Mouse (Mus musculus): Measurements from ENCODE around the gene Olfr495. TPM values are rescaled to one million over a fixed set of nuclear protein-coding genes. Genes with fewer than 3 reads are reported as not detected.

The Olfr495 gene
- polyA plus RNA-seq (2011; ENCODE audit: insufficient read length, low read depth, missing spikeins) = not detected in 2 replicates

- Histone ChIP-seq H3K27ac (ENCODE audit: insufficient read depth, low read length) (no peak within 1 kb of the TSS), H3K4me1 (ENCODE audit: control insufficient read depth, insufficient read depth, low read length) (no peaks in the 10 kb centered on the region), H3K4me3 (ENCODE audit: insufficient read depth, low read length) (no peak within 1 kb of the TSS)
- TF ChIP-seq POLR2A (IDR thresholded peaks at IDR 0.05; ENCODE audit: low read depth, low read length) (no peak), CTCF (IDR thresholded peaks at IDR 0.05; ENCODE audit: borderline replicate concordance, insufficient read depth, low read length) (no peak)
Observed at GRCm38 (mm10) chr7:108392867-108393266, at the start of gene Olfr495. Gene Olfr495, plus strand, starts transcription at chr7:108393167.

GRCm38 (mm10) chr7:108346879-108347278 lies 46.1 kb upstream of the Olfr495 start, which contains the start of gene Olfr493:
Gene Olfr493, minus strand, starts transcription at chr7:108346979.
- TF ChIP-seq POLR2A (IDR thresholded peaks at IDR 0.05; ENCODE audit: low read depth, low read length) = no peak
- no peak for TF ChIP-seq CTCF (IDR thresholded peaks at IDR 0.05; ENCODE audit: borderline replicate concordance, insufficient read depth, low read length)
- no peak within 1 kb of the TSS for H3K27ac ChIP-seq (ENCODE audit: insufficient read depth, low read length)
- H3K4me3 ChIP-seq (ENCODE audit: insufficient read depth, low read length) = no peak within 1 kb of the TSS
- no peaks in the 10 kb centered on the region for H3K4me1 ChIP-seq (ENCODE audit: control insufficient read depth, insufficient read depth, low read length)

DNA sequence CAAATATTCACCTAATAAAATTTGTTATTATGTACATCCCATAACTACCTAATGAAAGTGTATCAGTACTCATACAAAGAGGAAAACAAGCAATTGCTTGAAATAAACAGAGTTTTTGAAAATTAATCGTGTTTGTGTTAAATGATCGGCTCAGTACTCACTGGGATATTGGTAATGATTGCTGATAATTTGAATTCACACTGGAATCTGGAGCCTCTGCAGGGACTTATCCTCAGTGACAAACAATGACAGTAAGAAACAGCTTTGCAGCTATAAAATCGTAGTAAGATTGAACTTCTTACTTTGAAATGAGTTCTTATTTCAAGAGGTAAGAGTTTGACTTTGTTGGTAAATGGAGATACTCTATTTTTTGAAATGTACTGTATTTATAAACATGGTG lies 27.9 kb upstream of the Olfr495 start, which contains the start of gene Olfr494:
Gene Olfr494 (plus strand): TSS at position 301 of the 400 bp plus-strand sequence.
- Histone ChIP-seq H3K27ac (ENCODE audit: insufficient read depth, low read length) (no peak within 1 kb of the TSS), H3K4me1 (ENCODE audit: control insufficient read depth, insufficient read depth, low read length) (no peaks in the 10 kb centered on the region), H3K4me3 (ENCODE audit: insufficient read depth, low read length) (no peak within 1 kb of the TSS)
- TF ChIP-seq POLR2A (IDR thresholded peaks at IDR 0.05; ENCODE audit: low read depth, low read length) = no peak
- TF ChIP-seq CTCF (IDR thresholded peaks at IDR 0.05; ENCODE audit: borderline replicate concordance, insufficient read depth, low read length) = no peak

- no peaks in the 10 kb centered on the region for H3K4me1 ChIP-seq (ENCODE audit: control insufficient read depth, insufficient read depth, low read length)
- no peak for TF ChIP-seq POLR2A (IDR thresholded peaks at IDR 0.05; ENCODE audit: low read depth, low read length)
- H3K4me3 ChIP-seq (ENCODE audit: insufficient read depth, low read length) = no peak within 1 kb of the TSS
- no peak within 1 kb of the TSS for H3K27ac ChIP-seq (ENCODE audit: insufficient read depth, low read length)
Observed at GRCm38 (mm10) chr7:108420121-108420520, 27.2 kb downstream of the Olfr495 start, which contains the start of gene Olfr497. Gene Olfr497, plus strand, starts transcription at chr7:108420421.

Other genes starting within 250 kb of the Olfr495 start
- not detected in 2 replicates for gene Olfr485, start 233.3 kb upstream of the Olfr495 start, polyA plus RNA-seq (2011; ENCODE audit: insufficient read length, low read depth, missing spikeins)
- not detected in 2 replicates for gene Olfr486, start 220.4 kb upstream of the Olfr495 start, polyA plus RNA-seq (2011; ENCODE audit: insufficient read length, low read depth, missing spikeins)
- gene Olfr487, start 178.5 kb upstream of the Olfr495 start, polyA plus RNA-seq (2011; ENCODE audit: insufficient read length, low read depth, missing spikeins) = not detected in 2 replicates
- gene Olfr488, start 134.8 kb upstream of the Olfr495 start, polyA plus RNA-seq (2011; ENCODE audit: insufficient read length, low read depth, missing spikeins) = not detected in 2 replicates
- not detected in 2 replicates for gene Olfr490, start 104.2 kb upstream of the Olfr495 start, polyA plus RNA-seq (2011; ENCODE audit: insufficient read length, low read depth, missing spikeins)
- not detected in 2 replicates for gene Olfr491, start 79.7 kb upstream of the Olfr495 start, polyA plus RNA-seq (2011; ENCODE audit: insufficient read length, low read depth, missing spikeins)
- gene Olfr492, start 69.5 kb upstream of the Olfr495 start, polyA plus RNA-seq (2011; ENCODE audit: insufficient read length, low read depth, missing spikeins) = not detected in 2 replicates
- not detected in 2 replicates for gene Olfr493, start 46.2 kb upstream of the Olfr495 start, polyA plus RNA-seq (2011; ENCODE audit: insufficient read length, low read depth, missing spikeins)
- gene Olfr494, start 27.8 kb upstream of the Olfr495 start, polyA plus RNA-seq (2011; ENCODE audit: insufficient read length, low read depth, missing spikeins) = not detected in 2 replicates
- gene Olfr497, start 27.3 kb downstream of the Olfr495 start, polyA plus RNA-seq (2011; ENCODE audit: insufficient read length, low read depth, missing spikeins) = not detected in 2 replicates
- not detected in 2 replicates for gene Olfr498, start 72.2 kb downstream of the Olfr495 start, polyA plus RNA-seq (2011; ENCODE audit: insufficient read length, low read depth, missing spikeins)
- gene Olfr502, start 131.9 kb downstream of the Olfr495 start, polyA plus RNA-seq (2011; ENCODE audit: insufficient read length, low read depth, missing spikeins) = not detected in 2 replicates
- gene Olfr503, start 151.4 kb downstream of the Olfr495 start, polyA plus RNA-seq (2011; ENCODE audit: insufficient read length, low read depth, missing spikeins) = not detected in 2 replicates
- not detected in 2 replicates for gene Olfr504, start 172.6 kb downstream of the Olfr495 start, polyA plus RNA-seq (2011; ENCODE audit: insufficient read length, low read depth, missing spikeins)
- not detected in 2 replicates for gene Olfr506, start 217.6 kb downstream of the Olfr495 start, polyA plus RNA-seq (2011; ENCODE audit: insufficient read length, low read depth, missing spikeins)
- gene Olfr507, start 228.6 kb downstream of the Olfr495 start, polyA plus RNA-seq (2011; ENCODE audit: insufficient read length, low read depth, missing spikeins) = not detected in 2 replicates
- not detected in 2 replicates for gene Olfr508, start 236.8 kb downstream of the Olfr495 start, polyA plus RNA-seq (2011; ENCODE audit: insufficient read length, low read depth, missing spikeins)

All from embryonic fibroblast, embryonic 13.5 days (primary cell).